Mouse (Mus musculus) kidney, postnatal 36 days (tissue): ENCODE measurements around the gene D1Pas1.

Experiments used
- DNase-seq, 2 experiments: peaks; one replicate each; pipeline ENCODE4 v3.0.0; 2021 to 2022; ENCODE audit warnings: mixed read lengths in 2 of 2

The D1Pas1 gene

GRCm38 (mm10) chr1:186988281-186988682 is 21.1 kb downstream of the D1Pas1 start:
- DNase-seq = no peak

GRCm38 (mm10) chr1:186988822-186989221 is 21.6 kb downstream of the D1Pas1 start:
- no peak for DNase-seq

DNA sequence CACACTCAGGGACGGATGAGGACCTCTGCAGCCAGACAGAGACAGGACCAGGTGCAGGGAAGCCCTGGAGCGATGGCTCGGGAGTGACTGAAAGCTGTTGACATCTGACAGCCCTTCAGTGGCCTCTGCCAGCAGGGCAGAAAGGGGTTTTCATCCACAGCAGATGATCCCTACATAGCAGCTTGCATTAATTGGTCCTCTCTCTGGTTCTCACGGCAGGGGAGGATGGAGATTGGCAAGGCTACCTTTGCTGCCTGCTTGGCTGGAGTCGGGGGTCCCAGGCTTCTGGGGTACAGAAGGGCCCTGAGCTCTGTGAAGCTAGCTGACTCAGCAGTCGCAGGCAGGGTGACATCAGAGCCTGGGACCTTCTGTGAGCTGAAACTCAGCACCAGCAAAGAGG is 24.3 kb downstream of the D1Pas1 start:
- DNase-seq = no peak

- DNase-seq = no peak
Observed at GRCm38 (mm10) chr1:186992113-186992512, 24.9 kb downstream of the D1Pas1 start.

GRCm38 (mm10) chr1:186997596-186998304 is 30.5 kb downstream of the D1Pas1 start:
- DNase-seq = no peak

DNA sequence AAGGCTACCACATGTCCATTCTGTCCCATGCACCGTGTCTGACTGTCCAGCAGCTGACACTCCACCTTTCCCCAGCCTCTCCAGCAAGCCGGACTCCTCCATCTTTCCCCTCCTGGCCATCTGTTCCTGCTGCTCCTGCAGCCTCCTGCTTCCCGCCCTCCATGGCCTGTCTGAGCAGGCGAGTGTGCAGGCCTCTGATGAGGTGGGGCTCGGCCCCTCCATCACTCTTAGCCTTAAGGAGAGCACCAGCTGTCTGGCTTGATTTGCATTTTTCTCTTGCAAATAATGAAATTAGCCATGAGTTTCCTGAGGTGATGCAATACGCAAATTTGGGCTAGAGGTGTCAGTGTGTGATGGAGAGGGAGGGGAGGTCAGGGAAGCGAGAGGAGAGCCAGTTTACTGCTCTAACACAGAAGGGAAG is 36.2 kb downstream of the D1Pas1 start:
- no peak for DNase-seq

DNA sequence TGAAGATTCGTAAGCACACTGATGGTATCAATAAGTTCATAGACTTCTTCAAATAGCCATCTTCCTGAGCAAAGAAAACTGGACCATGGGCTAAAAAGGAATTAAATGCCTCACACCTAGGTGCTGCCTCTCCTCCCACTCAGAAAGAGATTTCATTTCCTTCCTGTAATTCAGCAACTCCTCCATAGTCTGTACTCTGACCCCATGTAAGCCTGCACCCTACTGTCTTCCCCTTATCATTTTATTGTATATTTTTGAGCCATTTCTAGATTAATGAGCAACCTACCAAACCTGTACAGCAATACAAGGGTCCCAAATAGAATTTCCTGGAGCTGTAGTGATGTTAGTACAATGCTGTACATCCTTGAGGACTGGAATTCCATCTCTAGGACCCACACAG is 37.1 kb downstream of the D1Pas1 start:
- no peak for DNase-seq

GRCm38 (mm10) chr1:187006227-187006925 is 39.2 kb downstream of the D1Pas1 start:
- DNase-seq = no peak

GRCm38 (mm10) chr1:187008236-187008635 is 41.0 kb downstream of the D1Pas1 start:
- no peak for DNase-seq

DNA sequence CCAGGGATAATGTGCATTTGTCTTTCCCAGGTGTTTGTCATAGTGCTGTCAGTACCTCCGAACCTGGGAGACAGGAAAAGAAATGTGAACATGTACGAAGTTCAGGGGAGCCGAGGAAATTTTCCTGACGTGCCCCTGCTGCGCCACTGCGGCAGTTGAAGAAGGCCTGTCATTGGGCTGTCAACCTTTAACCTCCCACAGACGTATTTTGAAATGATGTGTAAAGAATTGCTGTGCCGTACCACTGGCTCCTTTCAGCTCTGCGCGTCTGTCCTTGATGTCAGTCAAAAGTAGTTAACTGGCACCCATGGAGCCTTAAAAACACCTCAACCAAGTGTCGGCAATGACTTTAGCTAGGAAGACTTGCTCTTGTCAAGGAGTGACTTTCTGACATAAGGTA is 42.9 kb downstream of the D1Pas1 start:
- DNase-seq = no peak

DNA sequence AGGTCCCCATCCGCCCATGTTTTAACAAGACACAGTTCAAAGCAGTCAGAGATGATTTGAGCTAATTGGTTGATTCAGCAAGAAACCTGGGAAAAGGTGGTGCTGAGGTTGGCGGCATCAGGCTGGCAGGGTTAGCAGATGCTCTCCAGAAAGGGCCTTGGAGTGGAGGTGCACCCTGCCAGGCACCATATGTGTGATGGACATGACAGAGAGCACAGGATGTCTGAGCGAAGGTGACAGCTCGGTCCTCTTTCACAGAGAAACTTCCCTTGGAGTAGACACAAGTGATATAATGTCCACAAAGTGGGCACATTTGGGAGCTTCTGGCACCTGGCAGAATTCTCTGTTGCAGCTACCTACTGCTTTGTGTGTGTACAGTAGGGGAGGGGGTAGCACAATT is 44.4 kb downstream of the D1Pas1 start:
- no peak for DNase-seq

GRCm38 (mm10) chr1:187014141-187014540 is 46.9 kb downstream of the D1Pas1 start:
- no peak for DNase-seq

GRCm38 (mm10) chr1:187015673-187016072 is 48.5 kb downstream of the D1Pas1 start:
- no peak for DNase-seq

DNA sequence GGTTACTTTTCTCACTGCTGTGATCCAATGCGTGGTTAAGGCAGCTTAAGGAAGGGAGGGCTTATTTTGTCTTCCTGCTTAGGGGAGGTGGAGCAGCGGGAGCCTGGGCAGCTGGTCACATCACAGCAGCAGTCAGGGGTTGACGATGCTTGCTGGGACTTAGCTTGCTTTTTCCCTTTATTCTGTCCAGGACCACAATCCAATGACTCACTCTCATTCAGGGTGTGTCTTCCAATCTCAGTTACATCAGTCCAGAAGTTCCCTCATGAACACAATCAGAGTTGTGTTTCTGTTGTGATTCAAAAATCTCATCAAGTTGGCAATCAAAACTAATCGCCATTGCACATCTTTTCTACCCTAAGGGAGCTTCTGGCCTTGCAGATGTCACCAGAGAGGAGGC is 48.9 kb downstream of the D1Pas1 start:
- DNase-seq = no peak

GRCm38 (mm10) chr1:187020011-187020410 is 52.8 kb downstream of the D1Pas1 start:
- DNase-seq = peak; percentile 39 to 46
